Mouse (Mus musculus) neutrophil, adult 5-6 weeks (primary cell): Measurements from ENCODE around the gene Cdkn2b. TPM values are rescaled to one million over a fixed set of nuclear protein-coding genes. Genes with fewer than 3 reads are reported as not detected.

Experiments
- ATAC-seq: fragments of 151-379, 151-347 bp; 2 replicates; pipeline ENCODE4 v1.8.0; 2017; ENCODE audit warnings: mild to moderate bottlenecking, moderate TSS enrichment; ENCODE audit not compliant: insufficient number of reproducible peaks, poor library complexity, low FRiP score, severe bottlenecking; ENCODE audit errors: extremely low read depth
- total RNA-seq: library from RNA; stranded (forward); fragments of 200-1000 nt; gene quantifications from 2 replicates; pipeline ENCODE4 v1.2.3, GENCODE M21; 2017

Cdkn2b gene
- total RNA-seq, 1 experiment from 2014 or later, result not detected

GRCm38 (mm10) chr4:89272101-89272718 lies 38.6 kb downstream of the Cdkn2b start:
- no peak for ATAC-seq

GRCm38 (mm10) chr4:89257768-89258167 lies 53.1 kb downstream of the Cdkn2b start:
- ATAC-seq, result no peak

Other genes with a start within 250 kb of the Cdkn2b start
- gene Mtap, start 173.9 kb downstream of the Cdkn2b start, total RNA-seq, result 17.1 and 19.4 TPM in 2 replicates
- not detected in 2 replicates for gene Cdkn2a, start 16.4 kb downstream of the Cdkn2b start, total RNA-seq